Mouse (Mus musculus) myocyte (in vitro differentiated cells): ENCODE measurements around the gene Gm17387. TPM values are rescaled to one million over a fixed set of nuclear protein-coding genes. Genes with fewer than 3 reads are reported as not detected.

Source experiments
- H3K27me3 ChIP-seq: one replicate; pipeline ENCODE4 v1.6.1; 2011; ENCODE audit not compliant: control insufficient read depth, insufficient read depth, insufficient read length
- H3K36me3 ChIP-seq: one replicate; pipeline ENCODE4 v1.6.1; 2011; ENCODE audit not compliant: control insufficient read depth, insufficient read depth
- H3K4me2 ChIP-seq: one replicate; pipeline ENCODE4 v1.6.1; 2011; ENCODE audit warnings: low read depth, control low read depth
- H3K4me3 ChIP-seq: one replicate; pipeline ENCODE4 v1.5.1; 2011; ENCODE audit warnings: mild to moderate bottlenecking, control low read depth, moderate library complexity
- H3K79me2 ChIP-seq: one replicate; pipeline ENCODE4 v1.6.1; 2011; ENCODE audit not compliant: control insufficient read depth, insufficient read depth
- H3ac ChIP-seq: one replicate; pipeline ENCODE4 v1.6.1; 2011; ENCODE audit not compliant: control insufficient read depth, insufficient read length
- CEBPB ChIP-seq: IDR thresholded peaks from 2 replicates; pipeline ENCODE4 v1.6.1; 2011; ENCODE audit warnings: mild to moderate bottlenecking, moderate library complexity; ENCODE audit not compliant: poor library complexity, insufficient read depth, severe bottlenecking
- E2F4 ChIP-seq: IDR thresholded peaks from one replicate; pipeline ENCODE4 v1.6.1; 2011; ENCODE audit warnings: mild to moderate bottlenecking, control low read depth, moderate library complexity; ENCODE audit not compliant: insufficient read depth
- MAX ChIP-seq: IDR thresholded peaks from one replicate; pipeline ENCODE4 v1.6.1; 2011; ENCODE audit warnings: low read depth, mild to moderate bottlenecking, control low read depth
- MYOD1 ChIP-seq, 3 experiments: IDR thresholded peaks; one replicate each; pipeline ENCODE4 v1.6.1; 2011; ENCODE audit warnings: control low read depth in 2 of 3, low read depth in 2 of 3, mild to moderate bottlenecking in 2 of 3, moderate library complexity in 1 of 3; ENCODE audit not compliant: insufficient read length in 2 of 3, control insufficient read depth in 1 of 3
- MYOG ChIP-seq, 3 experiments: IDR thresholded peaks; one replicate each; pipeline ENCODE4 v1.6.1; 2011; ENCODE audit warnings: control low read depth in 2 of 3, low read depth in 2 of 3, mild to moderate bottlenecking in 2 of 3; ENCODE audit not compliant: insufficient read length in 2 of 3, control insufficient read depth in 1 of 3, insufficient read depth in 1 of 3
- POLR2A ChIP-seq: IDR thresholded peaks from one replicate; pipeline ENCODE4 v1.6.1; 2011; ENCODE audit warnings: low read depth, mild to moderate bottlenecking, control low read depth, moderate library complexity; ENCODE audit not compliant: insufficient read length
- POLR2AphosphoS2 ChIP-seq: IDR thresholded peaks from one replicate; pipeline ENCODE4 v1.6.1; 2011; ENCODE audit warnings: low read depth, control low read depth; ENCODE audit not compliant: insufficient read length
- REST ChIP-seq: IDR thresholded peaks from one replicate; pipeline ENCODE4 v1.6.1; 2011; ENCODE audit warnings: mild to moderate bottlenecking, control low read depth, moderate library complexity; ENCODE audit not compliant: insufficient read depth, insufficient read length
- SRF ChIP-seq: IDR thresholded peaks from one replicate; pipeline ENCODE4 v1.6.1; 2011; ENCODE audit warnings: low read depth; ENCODE audit not compliant: control insufficient read depth, insufficient read length
- TCF12 ChIP-seq: IDR thresholded peaks from one replicate; pipeline ENCODE4 v1.6.1; 2011; ENCODE audit warnings: mild to moderate bottlenecking, control low read depth; ENCODE audit not compliant: poor library complexity, insufficient read depth, severe bottlenecking
- TCF3 ChIP-seq: IDR thresholded peaks from one replicate; pipeline ENCODE4 v1.6.1; 2011; ENCODE audit warnings: low read depth, control low read depth; ENCODE audit not compliant: insufficient read length
- USF1 ChIP-seq: IDR thresholded peaks from one replicate; pipeline ENCODE4 v1.6.1; 2011; ENCODE audit warnings: low read depth, mild to moderate bottlenecking, control low read depth, moderate library complexity
- polyA plus RNA-seq: library from polyadenylated mRNA; unstranded; fragments of >200 nt; fragmentation: generic; extraction: Trizol; gene quantifications from one replicate; pipeline ENCODE4 v1.2.1, GENCODE M21; 2012; ENCODE audit warnings: missing spikeins

Gm17387 gene
- polyA plus RNA-seq, 1 experiment: not detected

DNA sequence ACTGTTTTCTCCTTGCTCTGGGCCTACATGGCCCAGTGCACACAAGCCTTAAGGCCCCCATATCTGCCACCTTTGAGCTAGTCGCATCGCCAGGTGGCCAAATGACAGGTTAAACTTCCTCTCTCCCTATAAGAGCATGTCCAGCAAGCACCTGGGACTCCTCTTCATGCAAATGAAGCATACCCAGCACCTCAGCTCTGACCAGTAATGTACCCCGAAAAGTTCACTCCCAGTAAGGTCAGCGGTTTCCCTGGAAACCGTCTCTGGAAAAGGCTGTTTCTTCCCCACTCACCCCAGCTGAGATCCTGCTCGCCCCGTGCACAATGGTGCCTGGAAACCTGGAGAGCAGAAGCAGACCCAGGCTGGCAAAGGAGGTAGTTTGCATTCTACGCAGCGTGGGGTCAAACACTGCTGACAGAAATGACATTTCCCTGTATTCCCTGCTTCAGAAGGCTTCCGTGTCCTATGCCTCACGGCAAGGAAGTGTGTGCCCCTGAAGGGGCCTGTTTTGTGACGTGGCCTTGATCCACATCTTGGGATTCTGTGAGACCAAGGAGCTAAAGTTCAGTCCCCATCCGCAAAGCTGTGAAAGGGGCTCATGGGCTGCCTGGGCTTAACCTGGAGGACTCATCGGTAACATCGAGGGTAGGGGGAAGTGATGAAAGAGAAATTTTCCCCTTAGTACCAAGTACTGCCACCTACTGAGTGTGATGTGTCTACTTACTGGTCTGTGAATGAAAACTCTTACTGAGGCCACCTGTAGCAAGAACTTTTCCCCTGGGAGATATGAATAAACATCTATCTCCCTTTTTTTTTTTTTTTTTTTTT is 27.8 kb upstream of the Gm17387 start:
- H3K36me3 ChIP-seq: no peaks in the 10 kb centered on the region
- H3ac ChIP-seq: no peak overlapping the region
- TF ChIP-seq TCF12 (no peak), MAX (no peak), USF1 (no peak), CEBPB (no peak), MYOD1 (IDR thresholded peaks at IDR 0.05; ENCODE audit: control insufficient read depth in 1 of 3, insufficient read length in 2 of 3, low read depth in 2 of 3) (no peak), E2F4 (no peak), POLR2AphosphoS2 (no peak), MYOG (IDR thresholded peaks at IDR 0.05; ENCODE audit: control insufficient read depth in 1 of 3, insufficient read depth in 1 of 3, insufficient read length in 2 of 3, low read depth in 2 of 3) (no peak), SRF (no peak), REST (no peak), TCF3 (no peak), POLR2A (no peak)

GRCm38 (mm10) chr7:141003248-141004010 is 25.5 kb upstream of the Gm17387 start:
- no peaks in the 10 kb centered on the region for H3K79me2 ChIP-seq

More for the DNA sequence above, 27.8 kb upstream of the Gm17387 start:
- H3K27me3 ChIP-seq: no peaks in the 10 kb centered on the region
- no peak overlapping the region for H3K4me2 ChIP-seq
- no peak overlapping the region for H3K4me3 ChIP-seq
- H3K79me2 ChIP-seq: no peaks in the 10 kb centered on the region

DNA sequence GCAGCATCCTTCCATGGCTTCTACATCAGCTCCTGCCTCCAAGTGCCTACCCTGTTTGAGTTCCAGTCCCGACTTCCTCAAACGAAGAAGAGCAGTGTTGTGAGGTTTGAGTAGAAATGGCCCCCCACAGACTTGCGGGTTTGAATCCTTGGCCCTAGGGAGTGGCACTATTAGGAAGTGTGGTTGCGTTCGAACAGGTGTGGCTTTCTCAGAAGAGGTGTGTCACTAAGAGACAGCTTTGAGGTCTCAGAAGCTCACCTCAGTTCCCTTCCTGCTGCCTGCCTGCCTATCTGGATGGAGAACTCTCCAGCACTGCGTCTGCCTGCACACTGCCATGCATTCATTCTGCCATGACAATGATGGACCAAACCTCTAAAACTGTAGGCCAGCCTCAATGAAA is 22.5 kb upstream of the Gm17387 start:
- TF ChIP-seq TCF3 (no peak), MYOD1 (IDR thresholded peaks at IDR 0.05; ENCODE audit: control insufficient read depth in 1 of 3, insufficient read length in 2 of 3, low read depth in 2 of 3) (no peak), REST (no peak), USF1 (no peak), CEBPB (no peak)
- Histone ChIP-seq H3K79me2 (peaks cover 12% of the 10 kb centered on the region), H3K27me3 (no peaks in the 10 kb centered on the region), H3K4me2 (no peak overlapping the region), H3K36me3 (no peaks in the 10 kb centered on the region), H3ac (no peak overlapping the region), H3K4me3 (no peak overlapping the region)

More at GRCm38 (mm10) chr7:141003248-141004010, 25.5 kb upstream of the Gm17387 start:
- no peak overlapping the region for H3ac ChIP-seq
- TF ChIP-seq TCF12: no peak
- TF ChIP-seq CEBPB: no peak
- no peak for TF ChIP-seq POLR2AphosphoS2
- no peak for TF ChIP-seq USF1
- TF ChIP-seq MYOG (IDR thresholded peaks at IDR 0.05; ENCODE audit: control insufficient read depth in 1 of 3, insufficient read depth in 1 of 3, insufficient read length in 2 of 3, low read depth in 2 of 3): no peak
- no peak for TF ChIP-seq E2F4
- no peak for TF ChIP-seq MYOD1 (IDR thresholded peaks at IDR 0.05; ENCODE audit: control insufficient read depth in 1 of 3, insufficient read length in 2 of 3, low read depth in 2 of 3)
- no peak for TF ChIP-seq SRF
- TF ChIP-seq MAX: no peak
- TF ChIP-seq TCF3: no peak
- TF ChIP-seq REST: no peak
- TF ChIP-seq POLR2A: no peak
- H3K4me3 ChIP-seq: no peak overlapping the region
- H3K4me2 ChIP-seq: no peak overlapping the region
- no peaks in the 10 kb centered on the region for H3K27me3 ChIP-seq
- no peaks in the 10 kb centered on the region for H3K36me3 ChIP-seq

- H3K79me2 ChIP-seq: peaks cover 12% of the 10 kb centered on the region
- H3K4me2 ChIP-seq: no peak overlapping the region
- no peak overlapping the region for H3K4me3 ChIP-seq
- H3ac ChIP-seq: no peak overlapping the region
- no peaks in the 10 kb centered on the region for H3K27me3 ChIP-seq
- TF ChIP-seq SRF (no peak), POLR2A (no peak), CEBPB (no peak), USF1 (no peak), REST (no peak), TCF3 (no peak), E2F4 (no peak), POLR2AphosphoS2 (no peak), MYOG (IDR thresholded peaks at IDR 0.05; ENCODE audit: control insufficient read depth in 1 of 3, insufficient read depth in 1 of 3, insufficient read length in 2 of 3, low read depth in 2 of 3) (no peak), TCF12 (no peak), MAX (no peak), MYOD1 (IDR thresholded peaks at IDR 0.05; ENCODE audit: control insufficient read depth in 1 of 3, insufficient read length in 2 of 3, low read depth in 2 of 3) (no peak)
- no peaks in the 10 kb centered on the region for H3K36me3 ChIP-seq
These were observed 22.0 kb upstream of the Gm17387 start for GRCm38 (mm10) chr7:141006914-141007313.
